Mouse (Mus musculus): ENCODE measurements around the gene Dock8. TPM values are rescaled to one million over a fixed set of nuclear protein-coding genes. Genes with fewer than 3 reads are reported as not detected.

Dock8 gene
- total and polyA plus RNA-seq, 3 experiments, result 16.1 to 30.1 TPM; not detected in 1

- Histone ChIP-seq H3K9ac (ENCODE audit: control insufficient read depth, low read depth, low read length, poor library complexity, severe bottlenecking) (no peak overlapping the region), H3K27me3 (ENCODE audit: control insufficient read depth in 1 of 2, insufficient read depth in 2 of 2, low read length in 2 of 2) (no peaks in the 10 kb centered on the region), H3K79me2 (ENCODE audit: control insufficient read depth, insufficient read depth, low read length, poor library complexity) (no peaks in the 10 kb centered on the region), H3K4me1 (ENCODE audit: control insufficient read depth in 1 of 2, insufficient read depth in 2 of 2, low read length in 2 of 2) (peaks cover 4 to 7% of the 10 kb centered on the region in 2 experiments; a peak in 3 of 4 replicates), H3K36me3 (ENCODE audit: control insufficient read depth in 1 of 2, insufficient read depth in 2 of 2, low read length in 2 of 2) (peaks cover 11 to 23% of the 10 kb centered on the region in 2 experiments), H3K4me3 (ENCODE audit: control insufficient read depth in 1 of 2, insufficient read depth in 1 of 2, low read depth in 2 of 2, low read length in 2 of 2) (no peak overlapping the region), H3K9me3 (replicated peaks; ENCODE audit: insufficient read depth, low read length) (no peaks in the 10 kb centered on the region), H3K27ac (ENCODE audit: control insufficient read depth, low read depth, low read length) (no peak overlapping the region)
- no peak for DNase-seq (ENCODE audit: low read depth, low spot score)
- TF ChIP-seq MXI1 (IDR thresholded peaks at IDR 0.05; ENCODE audit: low read depth, low read length) (no peak), UBTF (IDR thresholded peaks at IDR 0.05; ENCODE audit: borderline replicate concordance, insufficient read depth, low read depth, low read length) (no peak), ETS1 (IDR thresholded peaks at IDR 0.05; ENCODE audit: low read depth, low read length) (no peak), CHD1 (IDR thresholded peaks at IDR 0.05; ENCODE audit: low read depth, low read length) (no peak), USF1 (IDR thresholded peaks at IDR 0.05; ENCODE audit: low read depth, low read length) (no peak), RCOR1 (IDR thresholded peaks at IDR 0.05; ENCODE audit: low read depth, low read length) (no peak), POLR2A (IDR thresholded peaks at IDR 0.05; ENCODE audit: control insufficient read depth in 1 of 2, insufficient read depth in 1 of 2, low read depth in 1 of 2, low read length in 2 of 2, poor library complexity in 1 of 2) (no peak)
These were observed 138.8 kb downstream of the Dock8 start for GRCm38 (mm10) chr19:25137907-25138820.

- H3K4me3 ChIP-seq (ENCODE audit: control insufficient read depth in 1 of 2, insufficient read depth in 1 of 2, low read depth in 2 of 2, low read length in 2 of 2), result no peak overlapping the region
- TF ChIP-seq POLR2A (IDR thresholded peaks at IDR 0.05; ENCODE audit: control insufficient read depth in 1 of 2, insufficient read depth in 1 of 2, low read depth in 1 of 2, low read length in 2 of 2, poor library complexity in 1 of 2) (no peak), ZMIZ1 (IDR thresholded peaks at IDR 0.05; ENCODE audit: low read depth, low read length) (no peak), POLR2AphosphoS2 (IDR thresholded peaks at IDR 0.05; ENCODE audit: low read length) (no peak), E2F4 (IDR thresholded peaks at IDR 0.05; ENCODE audit: borderline replicate concordance, low read depth, low read length) (no peak), TAL1 (IDR thresholded peaks at IDR 0.05; ENCODE audit: low read length) (no peak), RAD21 (IDR thresholded peaks at IDR 0.05; ENCODE audit: low read depth, low read length) (no peak), USF2 (IDR thresholded peaks at IDR 0.05; ENCODE audit: borderline replicate concordance in 1 of 2, insufficient read depth in 1 of 2, low read depth in 1 of 2, low read length in 2 of 2) (no peak), MAX (IDR thresholded peaks at IDR 0.05; ENCODE audit: low read length) (no peak), CHD1 (IDR thresholded peaks at IDR 0.05; ENCODE audit: low read depth, low read length) (no peak), TBP (IDR thresholded peaks at IDR 0.05; ENCODE audit: low read depth, low read length) (no peak), SIN3A (IDR thresholded peaks at IDR 0.05; ENCODE audit: low read length) (no peak), POLR2AphosphoS5 (IDR thresholded peaks at IDR 0.05; ENCODE audit: borderline replicate concordance, low read depth, low read length) (no peak), MEF2A (IDR thresholded peaks at IDR 0.05; ENCODE audit: extremely low read depth, insufficient replicate concordance, low read depth, low read length, poor library complexity, severe bottlenecking) (no peak), EP300 (IDR thresholded peaks at IDR 0.05; ENCODE audit: low read depth in 1 of 2, low read length in 2 of 2) (no peak), ZC3H11A (IDR thresholded peaks at IDR 0.05; ENCODE audit: low read depth, low read length) (no peak), SMC3 (IDR thresholded peaks at IDR 0.05; ENCODE audit: low read depth, low read length) (no peak), MAZ (IDR thresholded peaks at IDR 0.05; ENCODE audit: low read depth, low read length) (no peak), BHLHE40 (IDR thresholded peaks at IDR 0.05; ENCODE audit: borderline replicate concordance, low read depth, low read length) (no peak), CHD2 (IDR thresholded peaks at IDR 0.05; ENCODE audit: low read length) (no peak)
- H3K36me3 ChIP-seq (ENCODE audit: control insufficient read depth in 1 of 2, insufficient read depth in 2 of 2, low read length in 2 of 2), result peaks cover 0 to 9% of the 10 kb centered on the region in 2 experiments; a peak in 2 of 4 replicates
- H3K4me1 ChIP-seq (ENCODE audit: control insufficient read depth in 1 of 2, insufficient read depth in 2 of 2, low read length in 2 of 2), result no peaks in the 10 kb centered on the region
- no peaks in the 10 kb centered on the region for H3K79me2 ChIP-seq (ENCODE audit: control insufficient read depth, insufficient read depth, low read length, poor library complexity)
- no peak overlapping the region for H3K9ac ChIP-seq (ENCODE audit: control insufficient read depth, low read depth, low read length, poor library complexity, severe bottlenecking)
- H3K9me3 ChIP-seq (replicated peaks; ENCODE audit: insufficient read depth, low read length), result no peaks in the 10 kb centered on the region
- no peak overlapping the region for H3K27ac ChIP-seq (ENCODE audit: control insufficient read depth, low read depth, low read length)
- DNase-seq (ENCODE audit: low read depth, low spot score), result no peak
- no peaks in the 10 kb centered on the region for H3K27me3 ChIP-seq (ENCODE audit: control insufficient read depth in 1 of 2, insufficient read depth in 2 of 2, low read length in 2 of 2)
These were observed 145.0 kb downstream of the Dock8 start for GRCm38 (mm10) chr19:25144110-25145028.

Data from MEL (cell line).